Mouse (Mus musculus) neural tube, embryonic 11.5 days (tissue): ENCODE measurements around the gene Hbb-bs. TPM values are rescaled to one million over a fixed set of nuclear protein-coding genes. Genes with fewer than 3 reads are reported as not detected.
"Not testable (repeated sequence)": the region's sequence is repeated elsewhere in the genome, so short reads cannot be mapped to it uniquely, and the experiment has no call there.

Experiments used
- ATAC-seq: fragments of 200-750 bp; cut with Nextera tagmentation; 2 replicates; pipeline ENCODE4 v1.8.0; 2017; ENCODE audit warnings: moderate number of reproducible peaks, mild to moderate bottlenecking, moderate TSS enrichment, moderate library complexity; ENCODE audit not compliant: insufficient read depth, low FRiP score, low TSS enrichment
- DNase-seq: peaks from one replicate; pipeline ENCODE4 v3.0.0-alpha.2; 2015; ENCODE audit warnings: low spot score
- H3K27ac ChIP-seq: fragments of 300-500 bp; sonication (generic); 2 replicates; pipeline ENCODE4 v1.5.1; 2014; ENCODE audit warnings: low read depth, mild to moderate bottlenecking, low read length
- H3K27me3 ChIP-seq: fragments of 300-500 bp; sonication (generic); 2 replicates; pipeline ENCODE4 v1.6.1; 2014; ENCODE audit warnings: mild to moderate bottlenecking, low read length, mixed read lengths; ENCODE audit not compliant: control insufficient read depth, insufficient read depth
- H3K36me3 ChIP-seq: fragments of 300-500 bp; sonication (generic); 2 replicates; pipeline ENCODE4 v1.6.1; 2014; ENCODE audit warnings: mild to moderate bottlenecking, low read length, moderate library complexity, mixed read lengths; ENCODE audit not compliant: control insufficient read depth, insufficient read depth
- H3K4me1 ChIP-seq: fragments of 300-500 bp; sonication (generic); 2 replicates; pipeline ENCODE4 v1.6.1; 2014; ENCODE audit warnings: low read length, mixed read lengths; ENCODE audit not compliant: control insufficient read depth, insufficient read depth
- H3K4me2 ChIP-seq: fragments of 300-500 bp; sonication (generic); 2 replicates; pipeline ENCODE4 v1.6.1; 2014; ENCODE audit warnings: low read depth, mild to moderate bottlenecking, moderate library complexity
- H3K4me3 ChIP-seq: fragments of 300-500 bp; sonication (generic); 2 replicates; pipeline ENCODE4 v1.5.1; 2014; ENCODE audit warnings: low read depth, low read length
- H3K9ac ChIP-seq: fragments of 300-500 bp; sonication (generic); 2 replicates; pipeline ENCODE4 v1.6.1; 2014; ENCODE audit warnings: mild to moderate bottlenecking, low read length
- H3K9me3 ChIP-seq: fragments of 300-500 bp; sonication (generic); 2 replicates; pipeline ENCODE4 v1.6.1; 2016; ENCODE audit warnings: low read length; ENCODE audit not compliant: control insufficient read depth
- WGBS: fragments of 180-500 bp; shearing (Covaris S2); extraction: QIAGEN DNeasy Blood & Tissue Kit; methylation state at CpG from one replicate; pipeline ENCODE4 v1.1.7; 2014; 5-methylcytosine and 5-hydroxymethylcytosine counted together
- polyA plus RNA-seq: library from polyadenylated mRNA; unstranded; fragments of >200 nt; fragmentation: Nextera tagmentation; extraction: Ambion mirVana; gene quantifications from 2 replicates; pipeline ENCODE4 v1.2.1, GENCODE M21; 2014

Gene Hbb-bs
- polyA plus RNA-seq, 1 experiment from 2014 or later, result 191 TPM

GRCm38 (mm10) chr7:103854669-103855068 is 26.8 kb upstream of the Hbb-bs start:
- no peak for ATAC-seq
- H3K36me3 ChIP-seq, result no peaks in the 10 kb centered on the region
- DNase-seq, result no peak
- no peaks in the 10 kb centered on the region for H3K4me1 ChIP-seq
- no peak overlapping the region for H3K4me2 ChIP-seq
- H3K27me3 ChIP-seq, result no peaks in the 10 kb centered on the region
- H3K9me3 ChIP-seq, result no peaks in the 10 kb centered on the region
- H3K27ac ChIP-seq, result no peak overlapping the region
- no peak overlapping the region for H3K4me3 ChIP-seq
- no peak overlapping the region for H3K9ac ChIP-seq
- 69% methylated on average over 1 of the region's 1 CpGs for WGBS

- H3K4me2 ChIP-seq, result no peak within 1 kb of the TSS
- H3K36me3 ChIP-seq, result no peaks in the 10 kb centered on the region
- H3K27ac ChIP-seq, result no peak within 1 kb of the TSS
- no peak within 1 kb of the TSS for H3K9ac ChIP-seq
- no peaks in the 10 kb centered on the region for H3K9me3 ChIP-seq
- ATAC-seq (no peak), DNase-seq (no peak)
- H3K4me3 ChIP-seq, result no peak within 1 kb of the TSS
- H3K4me1 ChIP-seq, result no peaks in the 10 kb centered on the region
- 74% methylated on average over 2 of the region's 2 CpGs for WGBS
- no peaks in the 10 kb centered on the region for H3K27me3 ChIP-seq
Observed at GRCm38 (mm10) chr7:103853090-103853489, 25.2 kb upstream of the Hbb-bs start, which contains the start of gene Hbb-y. Gene Hbb-y (minus strand): TSS chr7:103853216.

DNA sequence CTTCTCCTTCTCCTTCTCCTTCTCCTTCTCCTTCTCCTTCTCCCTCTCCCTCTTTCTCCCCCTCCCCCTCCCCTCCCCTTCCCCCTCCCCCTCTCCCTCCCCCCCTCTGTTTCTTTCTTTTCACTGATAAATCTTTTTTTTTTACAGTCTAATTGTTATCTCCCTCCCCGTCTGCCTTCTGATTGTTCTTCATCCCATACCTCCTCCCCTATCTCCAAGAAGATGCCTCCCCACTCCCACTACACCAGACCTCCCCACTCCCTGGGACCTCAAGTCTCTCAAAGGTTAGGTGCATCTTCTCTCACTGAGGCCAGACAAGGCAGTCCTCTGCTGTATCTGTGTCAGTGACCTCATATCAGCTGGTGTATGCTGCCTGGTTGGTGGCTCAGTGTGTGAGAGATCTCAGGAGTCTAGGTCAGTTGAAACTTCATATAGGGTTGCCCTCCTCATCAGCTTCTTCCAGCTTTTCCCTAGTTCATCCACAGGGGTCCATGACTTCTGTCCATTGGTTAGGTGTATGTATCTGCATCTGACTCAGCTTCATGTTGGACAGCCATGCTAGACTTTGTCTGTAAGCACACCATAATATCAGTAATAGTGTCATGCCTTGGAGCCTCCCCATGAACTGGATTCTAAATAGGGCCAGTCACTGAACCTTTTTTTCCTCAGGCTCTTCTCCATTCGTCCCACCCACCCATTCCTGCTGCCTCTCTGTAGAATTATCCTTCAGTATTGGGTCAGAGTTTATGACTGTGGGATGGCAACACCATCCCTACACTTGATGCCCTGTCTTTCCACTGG is 16.8 kb upstream of the Hbb-bs start:
- Histone ChIP-seq H3K4me3 (no peak overlapping the region), H3K27me3 (no peaks in the 10 kb centered on the region), H3K4me2 (no peak overlapping the region), H3K36me3 (no peaks in the 10 kb centered on the region), H3K9me3 (no peaks in the 10 kb centered on the region), H3K27ac (no peak overlapping the region), H3K9ac (no peak overlapping the region), H3K4me1 (no peaks in the 10 kb centered on the region)
- DNase-seq (no peak), ATAC-seq (no peak)
- WGBS, result 57% methylated on average over 1 of the region's 2 CpGs

DNA sequence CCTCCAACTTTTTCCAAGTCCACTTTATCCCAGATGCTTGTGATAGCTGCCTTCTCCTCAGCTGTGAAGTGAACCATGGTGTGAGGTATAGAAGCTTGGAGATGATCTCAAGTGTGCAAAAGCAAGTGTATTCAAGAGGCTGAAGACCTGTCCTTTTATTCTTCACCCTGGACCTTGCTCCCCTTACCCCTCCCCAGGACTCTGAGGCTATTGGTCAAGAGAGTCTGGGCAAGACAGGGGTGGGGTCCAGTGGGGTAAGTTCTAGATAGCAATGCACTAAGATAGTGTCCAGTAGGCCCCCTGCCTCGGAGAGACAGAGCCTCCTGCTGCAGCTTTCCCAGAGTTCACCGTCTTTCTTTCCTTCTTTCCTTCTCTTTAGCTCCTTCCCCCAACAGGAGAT is 15.1 kb upstream of the Hbb-bs start, which contains the start of gene Hbb-bh1:
Gene Hbb-bh1, minus strand, starts transcription at position 131 of the 400 bp plus-strand sequence.
- H3K9ac ChIP-seq, result no peak within 1 kb of the TSS
- no peaks in the 10 kb centered on the region for H3K4me1 ChIP-seq
- no peaks in the 10 kb centered on the region for H3K9me3 ChIP-seq
- no peak within 1 kb of the TSS for H3K27ac ChIP-seq
- 70% methylated on average over 2 of the region's 2 CpGs for WGBS
- H3K4me3 ChIP-seq, result no peak within 1 kb of the TSS
- H3K4me2 ChIP-seq, result no peak within 1 kb of the TSS
- no peaks in the 10 kb centered on the region for H3K36me3 ChIP-seq
- ATAC-seq (no peak), DNase-seq (no peak)
- H3K27me3 ChIP-seq, result no peaks in the 10 kb centered on the region

DNA sequence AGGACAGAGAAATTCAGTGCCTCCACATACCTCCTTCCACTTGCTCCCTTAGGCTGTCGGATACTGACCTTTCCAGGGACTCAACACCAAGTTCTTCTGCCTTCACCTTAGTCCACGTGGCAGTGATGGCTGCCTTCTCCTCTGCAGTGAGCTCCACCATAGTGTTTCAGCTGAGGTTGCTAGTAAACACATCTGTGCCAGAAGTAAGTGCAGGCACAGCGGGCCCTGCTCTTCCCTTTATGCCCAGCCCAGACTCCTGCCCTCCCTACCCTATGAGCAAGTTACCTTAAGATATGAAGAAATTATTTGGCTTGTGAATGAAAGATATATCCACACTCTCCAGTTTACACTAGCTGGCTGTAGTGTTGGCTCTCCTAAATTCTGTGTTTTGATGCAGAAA is 12.4 kb upstream of the Hbb-bs start, which contains the start of gene Hbb-bh2:
Gene Hbb-bh2, minus strand, starts transcription at position 253 of the 400 bp plus-strand sequence.
- WGBS, result 72% methylated on average over 3 of the region's 3 CpGs
- no peak within 1 kb of the TSS for H3K4me3 ChIP-seq
- ATAC-seq (no peak), DNase-seq (no peak)
- H3K9ac ChIP-seq, result no peak within 1 kb of the TSS
- H3K27ac ChIP-seq, result no peak within 1 kb of the TSS
- H3K36me3 ChIP-seq, result no peaks in the 10 kb centered on the region
- H3K27me3 ChIP-seq, result no peaks in the 10 kb centered on the region
- H3K4me2 ChIP-seq, result no peak within 1 kb of the TSS
- H3K4me1 ChIP-seq, result no peaks in the 10 kb centered on the region
- H3K9me3 ChIP-seq, result no peaks in the 10 kb centered on the region

DNA sequence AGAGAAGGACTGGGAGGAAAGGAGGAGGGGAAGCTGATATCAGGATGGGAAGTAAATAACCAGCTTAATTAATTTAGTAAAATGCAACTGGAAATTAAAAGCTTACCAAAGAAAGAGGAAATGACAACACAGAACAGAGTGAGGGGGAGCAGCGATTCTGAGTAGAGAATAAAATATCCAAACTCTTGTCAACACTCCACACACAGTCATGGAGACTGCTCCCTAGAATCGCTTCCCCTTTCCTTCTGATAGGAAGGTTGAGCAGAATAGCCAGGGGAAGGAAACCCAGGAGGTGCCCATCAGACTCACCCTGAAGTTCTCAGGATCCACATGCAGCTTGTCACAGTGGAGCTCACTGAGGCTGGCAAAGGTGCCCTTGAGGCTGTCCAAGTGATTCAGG is 757 bp downstream of the Hbb-bs start:
- H3K27me3 ChIP-seq, H3K4me2 ChIP-seq, H3K4me1 ChIP-seq, H3K9ac ChIP-seq, DNase-seq, H3K27ac ChIP-seq, H3K9me3 ChIP-seq, ATAC-seq, H3K4me3 ChIP-seq, H3K36me3 ChIP-seq: not testable (repeated sequence)
- no CpG with 5 or more reads among the region's 2 CpGs for WGBS

- no peaks in the 10 kb centered on the region for H3K4me1 ChIP-seq
Observed at GRCm38 (mm10) chr7:103826255-103826887, 1.5 kb downstream of the Hbb-bs start.

DNA sequence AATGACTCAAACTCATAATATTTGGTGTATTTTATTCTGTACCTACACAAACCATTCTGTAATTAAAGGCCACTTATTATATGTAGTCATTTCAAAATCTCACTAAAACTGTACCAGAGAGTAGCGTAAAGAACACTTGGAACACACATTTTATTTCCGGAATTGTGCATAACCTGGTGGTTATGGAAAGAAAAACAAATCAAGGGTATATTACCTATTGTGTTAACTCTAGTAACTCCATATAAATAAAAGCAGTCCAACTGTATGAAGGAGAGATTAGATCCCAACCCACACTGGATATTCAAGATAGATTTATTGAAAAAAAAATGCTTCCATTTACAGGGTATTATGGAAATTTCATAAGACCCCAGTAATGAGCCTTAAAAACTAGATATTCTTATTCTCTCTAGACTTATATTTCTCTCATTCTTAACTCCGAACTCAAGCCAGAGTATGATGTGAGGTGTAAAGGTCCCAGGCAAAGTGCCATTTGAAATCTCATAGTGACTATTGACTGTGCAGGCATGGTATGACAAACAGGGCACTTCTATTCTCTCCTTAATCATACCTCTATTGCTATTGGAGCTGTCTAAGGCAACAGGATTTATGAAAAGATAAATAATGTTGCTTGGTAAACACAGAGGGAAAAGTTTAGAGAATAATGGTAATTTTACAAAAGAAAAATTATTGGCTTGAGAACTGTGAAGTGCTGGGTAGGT is 2.2 kb downstream of the Hbb-bs start:
- no peak overlapping the region for H3K4me2 ChIP-seq
- H3K27ac ChIP-seq, result no peak overlapping the region
- no peaks in the 10 kb centered on the region for H3K27me3 ChIP-seq
- H3K4me3 ChIP-seq, result no peak overlapping the region
- no peaks in the 10 kb centered on the region for H3K36me3 ChIP-seq
- H3K9me3 ChIP-seq, result no peaks in the 10 kb centered on the region
- WGBS, result 94% methylated on average over 3 of the region's 3 CpGs
- ATAC-seq (no peak), DNase-seq (no peak)
- no peak overlapping the region for H3K9ac ChIP-seq
- H3K4me1 ChIP-seq, result no peaks in the 10 kb centered on the region

More at GRCm38 (mm10) chr7:103826255-103826887, 1.5 kb downstream of the Hbb-bs start:
- Histone ChIP-seq H3K27ac (no peak overlapping the region), H3K27me3 (no peaks in the 10 kb centered on the region), H3K9me3 (no peaks in the 10 kb centered on the region), H3K4me3 (no peak overlapping the region), H3K4me2 (no peak overlapping the region), H3K36me3 (no peaks in the 10 kb centered on the region), H3K9ac (no peak overlapping the region)
- no peak for ATAC-seq
- DNase-seq, result no peak
- WGBS, result 68% methylated on average over 3 of the region's 3 CpGs
